Mouse (Mus musculus): ENCODE measurements at regions not wholly inside any gene's neighbourhood (a gene's known extent, or its start where the extent isn't known, plus 50 kb on each side); places are given as distances from the start of the nearest gene placed in this dataset.

GRCm38 (mm10) chr4:72688842-72689241 lies 163.6 kb downstream of the Aldoart1 start:
- no peak for DNase-seq

GRCm38 (mm10) chr4:72674006-72674405 lies 178.4 kb downstream of the Aldoart1 start:
- no peak for DNase-seq

- DNase-seq = no peak
Observed at GRCm38 (mm10) chr4:72671652-72672411, 180.6 kb downstream of the Aldoart1 start.

DNA sequence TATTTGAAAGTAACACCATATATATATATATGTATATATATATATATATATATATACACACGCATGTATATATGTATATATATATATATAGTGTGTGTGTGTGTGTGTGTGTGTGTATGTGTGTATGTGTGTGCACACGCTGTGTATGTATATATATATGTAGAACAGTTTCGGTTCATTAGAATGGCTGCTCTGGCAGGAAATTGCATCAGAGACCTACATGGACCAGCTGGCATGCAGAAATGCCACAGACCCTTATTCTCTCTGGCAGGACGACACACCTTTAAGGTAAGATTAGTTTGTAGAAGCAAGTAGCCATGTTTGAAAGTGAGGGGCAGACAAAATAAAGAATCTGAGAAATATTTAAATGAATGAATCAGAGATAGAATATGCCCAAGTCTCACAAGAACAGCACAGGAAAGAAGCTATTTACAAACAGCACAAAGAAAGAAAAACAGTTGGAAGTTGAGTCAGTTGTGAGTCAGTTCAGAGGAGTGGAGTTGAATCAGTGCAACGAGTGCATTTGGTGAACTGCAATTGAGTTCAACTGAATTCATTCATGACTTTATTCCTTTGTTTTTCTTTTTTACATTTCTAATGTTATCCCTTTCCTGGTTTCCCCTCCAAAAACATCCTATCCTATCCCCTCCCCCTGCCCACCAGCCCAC lies 182.5 kb downstream of the Aldoart1 start:
- no peak for DNase-seq

GRCm38 (mm10) chr4:72664379-72664778 lies 188.1 kb downstream of the Aldoart1 start:
- DNase-seq = no peak

DNA sequence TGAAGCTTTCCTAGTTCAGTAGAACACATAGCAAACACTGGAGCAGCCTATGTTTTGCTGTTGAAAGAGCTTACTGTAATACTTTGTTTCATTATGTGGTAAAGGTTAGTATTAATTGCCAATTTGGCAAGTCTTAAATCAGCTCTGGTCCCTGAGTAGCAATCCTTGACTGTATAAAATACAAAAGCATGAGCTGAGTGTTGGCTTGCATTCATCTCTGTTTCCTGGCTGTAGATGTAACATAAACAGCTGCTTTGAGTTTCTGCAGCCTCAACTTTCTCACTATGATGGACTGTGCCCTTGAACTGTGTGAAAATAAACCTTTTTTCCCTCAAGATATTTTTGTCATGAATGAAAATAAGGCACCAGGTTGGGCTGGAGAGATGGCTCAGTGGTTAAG lies 190.0 kb downstream of the Aldoart1 start:
- no peak for DNase-seq

DNA sequence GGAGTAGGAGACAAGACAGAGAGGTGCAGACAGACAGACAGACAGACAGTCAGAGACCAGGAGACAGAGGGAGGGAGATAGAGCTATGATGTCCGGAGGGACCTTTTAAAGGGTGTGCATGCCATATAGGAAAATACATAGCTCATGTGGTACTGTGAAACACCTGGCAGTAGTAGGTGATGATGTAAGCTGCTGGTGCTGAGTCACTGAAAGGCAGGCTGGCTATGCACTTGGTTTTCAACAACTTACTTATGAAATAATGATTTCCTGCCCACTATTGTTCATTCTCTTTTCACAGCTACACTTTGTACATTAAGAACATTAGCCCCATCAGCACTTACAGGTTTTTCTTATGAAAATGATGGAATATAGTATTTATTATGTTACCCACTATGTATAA lies 196.2 kb downstream of the Aldoart1 start:
- no peak for DNase-seq

DNA sequence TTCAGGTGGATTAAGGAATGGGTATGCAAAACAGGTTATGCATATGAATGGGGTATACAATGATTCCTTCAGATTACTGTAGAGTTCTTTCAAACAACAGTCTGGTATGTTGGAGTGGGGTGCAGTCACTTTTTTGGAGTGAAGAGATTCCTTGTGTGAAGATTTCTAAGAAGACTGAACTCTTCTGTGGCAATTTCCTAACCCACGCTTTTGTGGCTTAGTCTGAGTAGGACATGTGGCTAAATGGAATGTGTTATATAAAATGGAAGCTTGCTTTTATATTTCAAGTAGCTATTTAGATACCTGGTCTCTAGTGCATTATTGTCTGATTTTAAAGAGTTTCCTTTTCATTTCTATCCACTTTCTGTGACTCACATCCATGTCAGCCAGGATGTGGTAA lies 205.3 kb downstream of the Aldoart1 start:
- no peak for DNase-seq

DNA sequence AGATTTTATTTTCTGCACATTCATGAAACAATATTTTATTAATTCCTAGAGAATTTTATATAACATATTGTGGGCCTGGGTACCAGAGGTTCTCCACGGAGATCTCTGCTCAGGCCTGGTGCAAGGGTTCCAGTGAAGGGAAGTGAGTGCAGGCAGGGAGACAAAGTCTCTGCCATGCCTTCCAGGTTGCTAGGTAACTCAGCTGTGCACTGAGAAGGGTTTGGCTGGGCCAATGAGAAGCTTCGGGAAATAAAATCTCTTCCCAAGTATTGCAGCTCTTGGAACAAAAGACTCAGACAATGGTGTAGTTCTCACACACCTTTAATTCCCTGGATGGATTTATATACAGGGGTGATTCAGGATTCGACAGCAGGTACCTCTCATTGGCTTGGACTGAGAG lies 223.0 kb downstream of the Aldoart1 start:
- no peak for DNase-seq

- DNase-seq = no peak
Observed at GRCm38 (mm10) chr4:72627219-72627930, 225.1 kb downstream of the Aldoart1 start.

DNA sequence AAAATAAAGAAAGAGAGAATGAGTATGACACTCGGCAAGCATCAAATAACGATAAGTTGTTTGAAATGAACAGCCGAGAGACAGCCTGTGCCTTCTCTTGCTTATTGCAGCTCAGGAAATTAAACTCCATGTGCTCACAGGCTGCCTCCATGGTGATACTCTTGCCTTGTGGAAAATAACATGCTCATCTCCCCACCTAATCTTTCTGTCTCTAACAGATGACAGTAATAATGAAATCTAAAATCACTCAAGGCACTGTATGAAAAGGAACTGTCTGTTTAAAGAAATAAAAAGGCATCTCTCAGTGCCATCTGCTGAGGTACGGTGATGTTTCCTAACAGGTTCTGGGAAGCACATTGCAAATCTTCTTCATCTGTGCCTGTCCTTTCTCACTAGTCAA lies 247.3 kb downstream of the Aldoart1 start:
- no peak for DNase-seq

DNA sequence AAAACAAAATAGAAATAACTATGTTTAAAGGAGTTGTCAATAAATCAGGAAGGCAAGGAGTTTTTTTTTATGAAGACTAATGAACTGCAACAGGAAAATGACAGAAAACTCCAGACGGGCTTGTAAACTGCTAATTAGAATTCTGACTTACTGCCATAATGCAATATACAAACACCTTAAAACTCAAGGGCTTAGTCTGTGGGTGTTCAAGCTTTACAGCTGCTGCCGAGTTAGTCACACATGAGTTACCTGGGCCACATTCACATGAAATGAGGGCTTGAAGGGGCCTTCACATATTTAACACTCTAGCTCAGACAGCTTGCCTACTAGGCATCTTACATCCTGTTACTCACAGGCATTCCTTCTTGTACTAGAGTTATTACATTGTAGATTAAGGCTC lies 256.9 kb downstream of the Aldoart1 start:
- DNase-seq = no peak

- DNase-seq = no peak
Observed at GRCm38 (mm10) chr4:72592129-72592528, 260.3 kb downstream of the Aldoart1 start.

GRCm38 (mm10) chr4:72574946-72575345 lies 277.5 kb downstream of the Aldoart1 start:
- no peak for DNase-seq

- no peak for DNase-seq
Observed at GRCm38 (mm10) chr4:72571924-72572323, 280.5 kb downstream of the Aldoart1 start.

DNA sequence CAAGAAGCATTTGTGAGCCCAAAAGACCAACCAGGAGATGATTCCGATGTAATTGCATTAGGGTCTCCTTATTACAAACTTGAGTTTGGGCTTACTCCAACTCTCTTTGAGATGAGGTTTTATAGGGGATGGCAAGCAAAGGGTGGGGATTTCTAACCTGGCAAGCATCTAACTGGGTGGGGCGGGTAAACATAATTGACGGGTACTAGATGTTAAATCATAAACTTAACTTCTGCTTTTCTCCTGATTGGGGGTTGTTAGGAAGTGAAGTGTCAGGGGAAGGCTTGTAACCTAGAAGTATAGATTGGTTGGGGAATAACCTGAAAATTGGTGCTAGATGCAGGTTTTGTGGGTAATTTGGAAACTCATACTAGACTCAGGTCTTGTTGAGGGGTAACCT lies 287.2 kb downstream of the Aldoart1 start:
- DNase-seq = no peak

DNA sequence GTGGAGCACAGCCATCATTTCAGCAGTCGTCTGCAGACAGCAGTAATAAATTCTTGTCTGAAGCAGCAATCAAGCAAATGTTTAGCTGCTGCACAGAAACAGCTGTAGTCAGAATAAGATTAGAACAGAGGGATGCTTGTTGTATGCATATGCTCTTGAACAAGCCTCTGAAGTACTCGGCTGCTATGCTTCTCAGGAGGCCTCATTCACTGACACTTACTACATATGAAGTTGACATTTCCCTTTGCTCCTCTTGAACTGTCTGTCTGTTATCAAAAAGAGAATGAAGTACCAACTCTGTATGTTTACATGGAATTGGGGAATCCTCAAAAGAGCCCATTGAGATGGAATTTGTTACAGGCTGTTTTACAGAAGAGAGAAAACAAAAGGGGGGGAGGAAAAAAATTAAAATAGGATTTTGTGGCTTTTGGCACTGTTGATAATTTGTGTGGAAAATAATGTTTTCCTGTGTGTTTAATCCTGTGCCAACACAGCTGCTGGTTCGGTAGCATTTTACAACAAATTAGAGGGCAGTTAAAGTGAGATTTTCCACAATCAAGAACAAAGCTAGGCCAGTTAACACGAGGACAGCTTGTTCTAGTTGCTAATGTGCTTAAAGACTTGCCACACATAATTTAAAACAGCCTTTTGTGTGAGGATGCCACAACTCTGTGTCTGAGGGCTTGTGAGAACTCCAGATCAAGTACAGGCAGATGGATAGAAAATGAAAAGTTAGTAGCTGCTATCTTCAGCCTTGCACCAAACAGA lies 289.3 kb downstream of the Aldoart1 start:
- no peak for DNase-seq

- DNase-seq = no peak
Observed at GRCm38 (mm10) chr4:72554276-72554675, 298.2 kb downstream of the Aldoart1 start.

GRCm38 (mm10) chr4:72534563-72534962 lies 317.9 kb downstream of the Aldoart1 start:
- DNase-seq = peak; percentile 3

- DNase-seq = no peak
Observed at GRCm38 (mm10) chr4:72524630-72525029, 323.9 kb upstream of the Tle1 start.

DNA sequence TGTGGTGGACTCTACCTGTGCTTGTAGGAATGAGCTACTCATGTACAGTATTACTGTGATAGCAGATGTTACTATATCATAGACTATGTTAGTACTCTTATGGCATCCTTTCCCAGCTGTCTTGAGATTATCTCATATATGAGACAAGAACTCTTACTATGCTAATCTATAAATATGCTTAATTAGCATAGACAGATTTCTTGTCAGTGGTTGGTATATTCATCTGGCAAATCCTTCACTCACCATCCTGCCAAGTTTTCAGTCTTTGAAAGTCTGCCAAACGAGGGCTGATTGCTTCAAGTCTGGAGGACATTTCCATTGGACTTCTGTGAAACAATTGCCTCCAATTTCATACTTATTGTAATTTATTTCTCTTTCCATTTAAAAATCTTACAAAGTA lies 323.4 kb upstream of the Tle1 start:
- DNase-seq = peak; percentile 25

- DNase-seq = no peak
Observed at GRCm38 (mm10) chr4:72511220-72511619, 310.5 kb upstream of the Tle1 start.

DNA sequence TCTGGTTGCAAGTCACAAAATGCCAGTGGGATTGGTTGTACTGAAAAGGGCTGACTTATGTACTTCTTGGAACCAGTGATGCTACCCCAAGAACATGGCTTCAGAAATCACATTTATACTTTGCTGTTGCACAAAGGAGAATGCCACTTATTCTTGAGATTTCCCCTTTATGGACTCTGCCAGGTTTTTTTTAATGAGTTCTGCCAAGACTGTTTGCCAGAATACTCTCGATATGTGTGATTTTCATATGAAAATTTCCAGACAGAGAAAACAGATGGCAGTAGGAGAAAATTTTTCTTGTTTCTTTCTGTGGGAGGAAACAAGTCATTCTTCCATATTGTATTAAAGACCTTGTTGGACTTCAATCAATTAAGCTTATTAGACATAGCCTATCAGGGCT lies 281.0 kb upstream of the Tle1 start:
- DNase-seq = no peak

Measured in adrenal gland, postnatal 10 days (tissue).